Mouse (Mus musculus) mouse embryonic stem cell (cell line): ENCODE measurements around the gene Il18.

ENCODE experiments used
- in situ Hi-C, 2 experiments: fragments of 300-500 bp; cut with MboI; formaldehyde crosslinking; loops; 1 replicate in 1 of 2; 3 replicates in 1 of 2; pipeline ENCODE4 v1.14.3; 2019 to 2020; ENCODE audit warnings: low sequenced_read_pairs in 2 of 2, low pct_unique_long_range_greater_than_20kb in 1 of 2, mixed read lengths in 1 of 2; ENCODE audit not compliant: unreplicated experiment in 1 of 2

Il18 gene

DNA sequence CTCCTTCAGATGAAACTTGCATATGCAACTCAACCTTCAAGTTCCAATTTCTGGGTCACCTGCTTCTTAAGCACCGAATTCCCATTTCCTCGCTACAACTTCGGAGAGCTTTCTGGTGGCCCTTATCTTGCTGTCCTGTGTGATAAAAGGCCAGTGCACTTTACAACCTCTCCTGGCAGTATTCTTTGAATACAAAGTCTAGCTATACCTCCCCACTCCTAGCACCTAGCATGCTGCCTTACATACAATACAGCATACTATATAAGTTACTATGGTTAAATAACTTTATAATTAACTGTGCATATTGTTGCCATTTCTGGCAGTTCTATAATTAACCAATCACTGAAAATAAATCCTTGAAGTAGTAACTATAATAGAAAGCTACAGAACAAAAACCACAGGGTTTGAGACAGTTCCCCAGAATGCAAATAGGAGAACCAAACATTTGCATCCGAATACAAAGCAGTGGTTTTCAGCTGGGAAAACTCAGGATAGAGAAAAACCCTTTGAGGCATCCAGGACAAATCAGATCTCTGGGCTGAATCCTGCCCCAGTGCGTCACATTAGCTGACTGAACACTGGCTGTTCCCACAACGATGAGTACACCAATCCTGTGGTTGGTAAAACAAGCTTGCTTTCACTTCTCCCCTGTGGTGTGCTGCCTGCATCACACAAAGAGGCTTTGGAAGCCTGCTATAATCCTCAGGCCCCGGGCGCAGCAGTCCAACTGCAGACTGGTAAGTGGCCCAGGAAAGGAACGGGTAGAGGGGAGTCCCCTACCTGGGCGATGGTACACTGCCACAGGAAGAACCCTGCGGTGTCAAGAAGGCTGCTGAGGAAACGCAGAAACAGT is at the start of gene Il18:
TSS of gene Il18 (plus strand) at position 587 of the 853 bp plus-strand sequence.
- in situ Hi-C loops: no loop called here

DNA sequence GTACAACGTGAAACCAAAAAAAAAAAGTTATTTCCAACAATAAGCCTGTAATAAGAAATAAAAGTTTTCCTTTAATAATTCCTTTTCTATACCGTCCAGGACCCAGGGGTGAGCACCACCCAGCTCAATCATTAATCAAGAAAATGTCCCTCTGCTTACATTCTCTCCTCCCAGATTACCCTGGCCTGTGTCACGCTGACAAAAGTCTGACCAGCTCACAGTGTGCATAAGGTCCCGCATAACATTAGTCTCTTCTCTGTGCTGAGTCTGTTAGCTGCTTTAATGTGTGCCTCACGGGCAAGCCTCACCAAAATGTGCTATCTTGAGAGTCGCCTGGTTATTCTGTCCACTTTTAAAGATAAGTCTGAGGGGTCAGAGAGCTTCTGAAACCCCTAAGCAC is 49.2 kb upstream of the Il18 start:
- in situ Hi-C loops: no loop called here

DNA sequence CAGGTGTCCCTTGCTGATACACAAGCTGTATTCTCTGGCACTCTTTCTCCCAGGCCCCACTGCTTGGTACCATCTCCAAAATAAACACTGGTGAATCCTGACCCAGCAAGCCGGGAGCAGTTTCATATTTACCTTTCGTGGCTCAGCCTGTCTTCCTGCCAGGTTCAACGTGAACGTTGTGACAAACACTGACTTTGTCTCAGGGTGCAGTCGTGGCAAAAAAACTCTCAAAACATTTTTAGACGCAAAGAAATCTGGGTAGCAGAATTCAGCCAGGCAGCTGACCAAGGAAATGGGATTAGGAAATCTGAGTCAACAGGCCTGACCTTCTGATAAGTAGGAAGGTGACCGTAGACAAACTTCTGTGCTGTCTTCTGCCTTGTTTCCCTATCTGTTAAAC is 47.1 kb upstream of the Il18 start:
- in situ Hi-C loops: no loop called here

DNA sequence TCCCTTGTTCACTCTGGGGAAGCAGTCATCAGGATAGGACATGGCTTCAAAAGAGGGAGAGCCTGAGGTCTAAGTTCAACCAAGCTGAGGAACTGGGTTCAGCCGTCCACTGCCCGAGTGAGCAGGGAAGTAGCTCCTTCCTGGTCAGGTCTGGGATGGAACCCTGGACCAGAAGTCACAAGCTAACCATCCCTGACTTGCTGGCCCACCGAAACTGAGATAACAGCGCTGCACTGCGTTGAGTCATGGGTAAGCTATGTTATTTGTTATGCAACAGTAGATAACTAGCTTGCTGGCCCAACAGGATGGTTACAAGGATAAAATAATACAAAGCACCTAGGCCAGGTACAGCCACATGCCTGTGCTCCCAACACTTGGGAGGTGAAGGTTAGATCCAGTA is 39.2 kb upstream of the Il18 start:
- in situ Hi-C loops: no loop called here

DNA sequence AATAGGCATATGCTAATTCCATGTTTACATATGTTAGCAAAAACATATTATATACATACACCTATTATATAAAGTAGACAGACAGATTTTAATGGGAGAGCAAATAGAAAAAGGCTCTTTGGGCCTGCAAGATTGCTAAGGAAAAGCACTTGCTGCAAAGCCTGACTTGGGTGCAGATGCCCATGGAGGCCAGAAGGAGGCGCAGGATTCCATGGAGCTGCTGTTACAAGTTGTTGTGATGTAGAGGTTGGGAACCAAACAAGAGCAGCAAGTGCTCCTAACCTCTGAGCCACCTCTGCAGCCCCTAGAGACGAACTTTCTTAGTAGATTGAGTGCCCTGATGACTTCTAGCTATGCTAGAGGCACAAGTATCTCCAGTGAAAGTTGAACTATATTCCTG is 35.8 kb upstream of the Il18 start:
- in situ Hi-C loops: no loop called here

DNA sequence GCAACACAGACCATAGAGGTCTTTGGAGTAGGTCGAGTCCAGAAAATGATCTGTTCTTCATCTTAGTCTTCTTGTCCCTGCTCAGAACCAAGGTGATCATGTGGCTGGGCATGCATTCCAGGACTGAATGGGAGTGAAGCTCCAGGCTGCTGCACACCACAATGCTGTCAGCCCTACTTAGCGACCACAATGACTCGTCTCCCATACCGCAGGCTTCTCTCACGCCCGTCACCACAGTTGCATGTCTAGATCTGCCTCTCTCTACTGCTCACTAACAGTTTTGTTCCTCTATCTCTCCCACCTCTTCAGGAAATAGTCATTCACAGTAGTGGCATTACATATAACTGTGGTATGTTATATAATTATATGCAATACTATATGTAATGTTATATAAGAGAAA is 33.9 kb upstream of the Il18 start:
- in situ Hi-C loops: loop anchor here in 1 of 2 experiments (10.0 kb wide), 1 partner anchor 46 kb away; no protein-coding TSS in a partner anchor

DNA sequence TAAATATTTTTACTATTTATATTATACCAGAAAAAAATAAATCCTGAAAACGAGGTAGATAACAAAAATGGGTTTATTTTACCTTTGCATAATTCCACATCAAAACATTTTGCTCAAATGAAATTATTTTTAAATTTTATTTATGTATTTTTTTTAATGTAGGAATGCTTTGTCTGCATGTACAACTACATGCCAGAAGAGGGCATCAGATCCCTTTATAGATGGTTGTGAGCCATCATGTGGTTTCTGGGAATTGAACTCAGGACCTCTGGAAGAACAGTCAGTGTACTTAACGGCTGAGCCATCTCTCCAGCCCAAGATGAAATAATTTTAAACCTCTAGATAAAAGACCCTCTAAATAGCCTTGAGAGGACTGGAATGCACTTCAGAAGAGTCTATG is 33.1 kb upstream of the Il18 start:
- in situ Hi-C loops: loop anchor here in 1 of 2 experiments (10.0 kb wide), 1 partner anchor 47 kb away; no protein-coding TSS in a partner anchor

DNA sequence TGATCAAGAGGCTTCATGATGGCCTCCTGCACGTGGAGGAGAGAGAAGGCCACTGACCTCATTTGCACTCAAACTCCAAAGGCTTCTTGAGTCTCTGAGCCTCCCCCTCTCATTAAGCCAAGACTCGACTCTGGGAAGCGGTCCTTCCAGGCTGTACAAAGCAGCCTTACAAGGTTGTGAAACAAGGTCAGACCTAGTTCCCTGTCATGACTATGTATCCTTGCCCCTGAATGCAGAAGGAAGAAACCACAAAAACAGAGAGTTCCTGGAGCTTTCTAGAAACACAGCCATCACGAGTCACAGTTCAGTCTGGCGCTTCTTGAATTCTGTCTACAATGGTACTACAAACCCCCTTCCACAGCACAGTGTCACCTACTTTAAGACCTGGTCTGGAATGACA is 32.1 kb upstream of the Il18 start:
- in situ Hi-C loops: loop anchor here in 1 of 2 experiments (10.0 kb wide), 1 partner anchor 48 kb away; no protein-coding TSS in a partner anchor

DNA sequence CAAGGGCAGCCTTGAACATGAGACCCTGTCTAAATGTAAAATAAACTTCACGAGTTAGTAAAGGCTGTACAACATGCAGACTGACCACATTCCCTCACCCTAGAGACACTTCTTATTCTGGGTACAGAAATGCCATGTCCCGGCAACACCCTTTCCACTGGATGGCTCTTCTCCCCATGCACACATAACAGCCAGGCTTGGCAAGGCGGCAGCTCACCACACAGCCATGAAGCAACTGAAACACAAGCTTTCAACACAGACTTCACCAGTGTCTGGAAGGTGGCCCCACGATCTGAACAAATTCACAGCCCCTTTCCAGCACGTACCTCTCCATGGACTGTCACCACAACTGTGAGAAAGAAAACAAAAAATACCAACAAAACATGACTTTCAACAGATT is 29.7 kb upstream of the Il18 start:
- in situ Hi-C loops: loop anchor here (5.0 to 10.0 kb wide), 2 partner anchors 50 to 68 kb away; no protein-coding TSS in a partner anchor

DNA sequence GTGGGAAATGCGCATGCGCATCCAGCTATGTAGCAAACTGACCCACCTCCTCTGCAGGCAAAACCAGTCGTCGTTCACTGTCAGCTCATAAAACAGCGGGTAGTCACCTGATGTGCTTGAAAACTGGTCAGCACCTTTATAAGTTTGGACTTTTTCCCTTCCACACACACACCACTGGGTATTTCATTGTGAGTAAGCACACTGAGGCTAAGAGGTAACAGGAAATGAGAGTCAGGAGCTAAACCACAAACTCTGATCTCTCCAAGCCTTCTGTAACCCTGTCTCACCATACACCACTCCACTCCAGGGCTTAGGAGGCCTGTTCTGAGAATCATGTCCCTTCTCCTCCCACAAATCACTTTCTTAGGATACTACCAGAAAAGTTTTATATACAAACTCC is 29.0 kb upstream of the Il18 start:
- in situ Hi-C loops: loop anchor here (5.0 to 10.0 kb wide), 2 partner anchors 51 to 68 kb away; no protein-coding TSS in a partner anchor

DNA sequence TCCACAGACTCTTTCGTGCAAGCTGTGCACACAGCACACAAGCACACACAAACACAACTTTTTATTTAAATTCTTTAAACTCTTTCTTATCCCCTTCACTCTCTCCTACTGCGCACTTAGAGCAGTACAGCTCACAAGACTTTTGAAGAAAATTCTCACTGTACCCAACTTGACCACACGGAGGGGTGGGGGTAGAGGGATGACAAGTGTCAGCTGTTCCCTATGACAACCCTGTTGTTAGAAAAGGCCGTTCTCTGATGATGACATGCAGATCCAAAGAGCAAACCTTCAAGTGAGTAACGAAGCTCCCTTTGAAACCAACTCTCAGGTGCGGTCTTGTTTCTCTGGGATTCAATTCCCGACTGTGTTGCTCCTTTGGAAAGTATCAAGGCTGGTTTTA is 26.8 kb upstream of the Il18 start:
- in situ Hi-C loops: loop anchor here (5.0 to 10.0 kb wide), 2 partner anchors 53 to 71 kb away; no protein-coding TSS in a partner anchor

DNA sequence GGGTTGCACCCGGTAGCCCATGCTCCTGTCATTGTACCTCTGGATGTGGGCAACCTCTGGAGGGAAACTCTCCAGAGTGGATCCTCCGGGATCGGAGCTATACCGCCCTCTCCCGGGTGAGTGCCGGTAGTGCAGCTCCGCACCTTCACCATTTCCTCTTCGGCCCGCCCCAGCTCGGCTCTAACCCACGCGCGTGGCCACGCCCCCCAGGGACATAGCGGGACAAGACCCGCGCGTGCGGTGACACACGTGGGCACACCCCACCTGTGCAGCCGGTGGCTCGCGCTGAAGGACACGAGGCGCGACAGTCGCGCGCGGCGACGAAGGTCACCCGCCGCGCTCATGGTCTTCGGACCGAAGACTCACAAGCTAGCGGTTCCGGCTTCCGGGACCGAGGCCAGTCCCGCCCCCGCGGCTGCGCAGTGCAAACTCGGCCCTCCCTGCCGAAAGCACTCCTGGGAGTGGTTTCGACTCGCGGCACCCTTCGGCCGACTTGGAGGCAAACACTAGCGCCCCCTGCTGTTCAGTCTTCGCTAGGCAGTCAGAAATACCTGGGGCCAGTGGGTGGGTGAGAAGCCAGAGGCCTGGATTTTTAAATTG is 26.2 kb upstream of the Il18 start, which contains the start of gene Pts:
TSS of gene Pts (minus strand) at position 432 of the 600 bp plus-strand sequence.
- in situ Hi-C loops: loop anchor here (5.0 to 10.0 kb wide), 2 partner anchors 54 to 71 kb away; no protein-coding TSS in a partner anchor

DNA sequence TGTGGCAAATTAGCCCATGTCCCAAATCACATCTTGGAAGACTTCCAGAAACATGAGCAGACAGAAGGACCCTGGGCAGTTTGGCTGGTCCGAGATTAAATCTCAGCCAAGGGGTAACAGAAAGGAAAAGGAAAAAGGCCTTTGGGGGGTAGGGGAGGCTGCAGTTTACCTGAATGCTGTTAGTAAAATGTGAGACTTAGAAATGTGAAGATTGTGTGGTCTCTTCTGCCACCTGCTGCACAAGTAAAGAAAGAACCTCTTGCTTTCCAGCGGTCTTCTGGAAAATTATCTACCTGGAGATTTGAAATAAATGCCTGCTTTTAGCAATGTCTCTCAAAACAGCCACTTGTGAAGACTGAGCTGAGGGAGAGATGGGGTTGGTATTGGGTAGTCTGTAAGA is 23.7 kb upstream of the Il18 start:
- in situ Hi-C loops: no loop called here

DNA sequence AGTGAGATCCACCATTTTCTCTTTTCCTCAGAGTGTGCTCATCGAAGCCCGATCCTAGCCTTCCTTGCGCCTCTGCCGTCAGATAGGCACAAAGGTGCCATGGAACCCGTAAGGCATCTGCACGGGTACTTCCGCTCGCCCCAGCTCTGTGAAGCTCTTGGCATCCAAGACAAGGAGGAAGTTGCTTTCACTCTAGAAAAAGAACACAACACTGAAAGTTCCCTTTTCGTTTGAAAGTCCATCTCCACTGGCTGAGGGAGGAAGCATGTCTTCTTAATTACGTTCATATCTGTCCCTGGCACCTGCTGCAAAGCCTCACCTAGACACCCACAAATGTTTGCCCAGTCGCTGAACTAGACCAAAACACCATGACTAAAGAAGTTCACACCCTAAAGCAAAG is 21.3 kb upstream of the Il18 start:
- in situ Hi-C loops: no loop called here

DNA sequence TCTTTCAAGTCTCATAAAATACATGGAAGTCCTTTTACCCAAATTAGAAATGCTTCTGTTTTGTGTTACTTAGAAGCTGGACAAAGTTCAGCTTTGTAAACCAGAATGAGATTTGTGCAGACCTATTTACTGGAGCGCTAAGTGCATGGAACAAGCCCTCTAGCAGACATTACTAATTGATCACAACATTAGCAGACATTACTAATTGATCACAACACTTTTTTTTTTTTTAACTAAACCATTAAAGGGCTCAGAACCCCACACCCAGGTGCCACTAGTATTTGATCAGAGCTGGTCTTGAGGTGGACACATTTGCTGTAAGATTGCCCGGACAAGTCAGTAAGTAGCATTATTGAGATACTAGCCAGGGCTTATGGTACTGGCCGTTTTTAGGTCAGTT is 20.8 kb upstream of the Il18 start:
- in situ Hi-C loops: no loop called here

DNA sequence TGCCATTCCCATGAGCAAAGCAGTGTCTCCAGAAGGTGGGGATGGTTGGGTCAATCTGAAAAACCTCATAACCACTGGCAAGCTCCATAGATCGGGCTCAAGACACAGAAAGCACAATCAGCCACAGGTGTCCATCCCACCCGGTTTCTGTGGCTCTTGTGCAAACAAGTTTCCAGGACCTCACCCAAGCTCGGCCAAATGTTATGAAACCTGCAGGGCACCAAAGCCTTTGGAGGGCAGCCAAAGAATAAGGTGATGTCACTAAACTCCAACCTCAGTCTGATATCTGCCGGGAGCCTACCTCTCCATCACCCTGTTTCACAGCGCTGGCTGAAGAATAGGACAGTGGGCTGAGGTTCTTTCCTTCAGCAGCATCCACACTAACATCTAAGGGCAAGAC is 18.7 kb upstream of the Il18 start:
- in situ Hi-C loops: no loop called here

DNA sequence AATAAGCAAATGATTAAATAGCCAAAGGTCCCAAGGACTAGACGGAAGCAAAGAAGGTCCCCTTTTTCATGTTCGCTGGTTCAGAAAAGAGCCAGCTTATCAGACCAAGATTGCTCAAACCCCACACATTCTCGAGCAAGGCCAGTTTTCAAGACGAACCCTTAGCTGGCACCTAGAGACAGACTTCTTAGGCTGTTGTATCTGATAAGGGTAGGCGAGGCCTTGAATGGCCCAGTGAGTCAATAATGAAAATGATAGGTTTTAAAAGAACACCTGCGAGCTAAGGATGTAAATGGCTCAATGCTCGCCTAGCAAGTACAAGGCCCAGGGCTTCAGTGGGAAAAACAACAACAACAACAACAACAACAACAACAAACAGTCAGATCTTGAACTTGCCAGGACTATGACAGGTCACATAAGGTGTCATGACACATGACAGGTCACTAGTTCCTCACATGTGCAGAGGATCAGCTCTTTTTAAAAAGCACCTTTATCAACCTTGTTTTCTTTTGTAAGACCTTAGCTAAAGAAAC is 18.0 kb upstream of the Il18 start:
- in situ Hi-C loops: no loop called here

DNA sequence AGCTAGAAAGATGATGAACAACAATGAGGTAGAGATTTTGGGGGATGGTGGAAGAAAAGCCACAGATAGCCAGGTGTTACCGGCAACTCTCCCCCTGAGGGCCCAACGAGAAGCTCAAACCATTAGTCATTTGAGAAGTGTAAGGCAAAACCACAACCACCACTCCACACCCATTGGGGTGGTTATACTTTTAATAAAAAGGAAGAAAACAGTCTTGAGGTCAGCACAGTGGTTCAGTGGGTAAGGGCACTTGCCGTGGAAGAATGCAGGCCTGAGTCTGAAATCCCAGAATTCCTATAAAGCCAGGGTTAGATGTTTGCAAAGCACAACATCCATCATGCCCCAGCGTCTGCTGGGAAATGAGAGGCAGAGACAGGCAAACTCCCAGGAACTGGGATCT is 17.3 kb upstream of the Il18 start:
- in situ Hi-C loops: no loop called here

DNA sequence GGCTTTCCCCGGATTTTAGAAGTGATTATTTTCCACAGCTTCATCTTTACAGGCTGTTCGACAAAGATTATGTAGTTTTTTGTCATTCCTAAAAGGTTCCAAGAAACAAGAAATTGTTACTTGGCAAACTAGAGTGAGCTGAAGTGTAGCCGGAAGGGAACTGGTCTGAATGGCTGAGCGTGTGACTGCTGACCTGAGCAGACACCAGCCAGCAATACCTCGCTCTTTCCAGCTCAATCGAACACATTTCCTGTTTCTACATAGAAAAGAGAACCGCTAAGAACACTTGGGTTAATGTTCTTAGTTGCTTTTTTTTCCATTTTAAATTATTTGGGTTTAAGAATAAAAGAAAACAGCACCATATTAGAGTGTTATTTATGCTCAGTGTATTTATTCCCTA is 14.5 kb upstream of the Il18 start:
- in situ Hi-C loops: no loop called here
